Mouse (Mus musculus) neural tube, embryonic 14.5 days (tissue): ENCODE results near the gene Mfsd6l. TPM values are rescaled to one million over a fixed set of nuclear protein-coding genes. Genes with fewer than 3 reads are reported as not detected.

ENCODE experiments used
- ATAC-seq: fragments of 200-750 bp; cut with Nextera tagmentation; 2 replicates; pipeline ENCODE4 v1.8.0; 2017; ENCODE audit warnings: low read depth, mild to moderate bottlenecking, moderate TSS enrichment, moderate library complexity
- H3K27ac ChIP-seq: fragments of 300-500 bp; sonication (generic); 2 replicates; pipeline ENCODE4 v1.5.1; 2014; ENCODE audit warnings: low read depth, mild to moderate bottlenecking, control low read depth, low read length, moderate library complexity, mixed read lengths
- H3K27me3 ChIP-seq: fragments of 300-500 bp; sonication (generic); 2 replicates; pipeline ENCODE4 v1.6.1; 2014; ENCODE audit warnings: low read length; ENCODE audit not compliant: control insufficient read depth, insufficient read depth
- H3K36me3 ChIP-seq: fragments of 300-500 bp; sonication (generic); 2 replicates; pipeline ENCODE4 v1.6.1; 2014; ENCODE audit warnings: low read length, mixed read lengths; ENCODE audit not compliant: control insufficient read depth, insufficient read depth
- H3K4me1 ChIP-seq: fragments of 300-500 bp; sonication (generic); 2 replicates; pipeline ENCODE4 v1.6.1; 2014; ENCODE audit warnings: low read length; ENCODE audit not compliant: control insufficient read depth, insufficient read depth
- H3K4me2 ChIP-seq: fragments of 300-500 bp; sonication (generic); 2 replicates; pipeline ENCODE4 v1.6.1; 2014; ENCODE audit warnings: mild to moderate bottlenecking, low read depth, low read length, control low read depth
- H3K4me3 ChIP-seq: fragments of 300-500 bp; sonication (generic); 2 replicates; pipeline ENCODE4 v1.5.1; 2014; ENCODE audit warnings: low read depth, low read length, control low read depth, mixed read lengths
- H3K9ac ChIP-seq: fragments of 300-500 bp; sonication (generic); replicated peaks from 2 replicates; pipeline ENCODE4 v1.6.1; 2014; ENCODE audit warnings: low read depth, mild to moderate bottlenecking, control low read depth, low read length, mixed read lengths
- H3K9me3 ChIP-seq: fragments of 300-500 bp; sonication (generic); 2 replicates; pipeline ENCODE4 v1.6.1; 2016; ENCODE audit warnings: low read length; ENCODE audit not compliant: control insufficient read depth
- WGBS: fragments of 180-500 bp; shearing (Covaris S2); extraction: QIAGEN DNeasy Blood & Tissue Kit; methylation state at CpG from one replicate; pipeline ENCODE4 v1.1.7; 2014; 5-methylcytosine and 5-hydroxymethylcytosine counted together
- polyA plus RNA-seq: library from polyadenylated mRNA; unstranded; fragments of >200 nt; fragmentation: Nextera tagmentation; extraction: Ambion mirVana; gene quantifications from 2 replicates; pipeline ENCODE4 v1.2.1, GENCODE M21; 2014

Mfsd6l gene
- polyA plus RNA-seq, result not detected in 2 replicates

DNA sequence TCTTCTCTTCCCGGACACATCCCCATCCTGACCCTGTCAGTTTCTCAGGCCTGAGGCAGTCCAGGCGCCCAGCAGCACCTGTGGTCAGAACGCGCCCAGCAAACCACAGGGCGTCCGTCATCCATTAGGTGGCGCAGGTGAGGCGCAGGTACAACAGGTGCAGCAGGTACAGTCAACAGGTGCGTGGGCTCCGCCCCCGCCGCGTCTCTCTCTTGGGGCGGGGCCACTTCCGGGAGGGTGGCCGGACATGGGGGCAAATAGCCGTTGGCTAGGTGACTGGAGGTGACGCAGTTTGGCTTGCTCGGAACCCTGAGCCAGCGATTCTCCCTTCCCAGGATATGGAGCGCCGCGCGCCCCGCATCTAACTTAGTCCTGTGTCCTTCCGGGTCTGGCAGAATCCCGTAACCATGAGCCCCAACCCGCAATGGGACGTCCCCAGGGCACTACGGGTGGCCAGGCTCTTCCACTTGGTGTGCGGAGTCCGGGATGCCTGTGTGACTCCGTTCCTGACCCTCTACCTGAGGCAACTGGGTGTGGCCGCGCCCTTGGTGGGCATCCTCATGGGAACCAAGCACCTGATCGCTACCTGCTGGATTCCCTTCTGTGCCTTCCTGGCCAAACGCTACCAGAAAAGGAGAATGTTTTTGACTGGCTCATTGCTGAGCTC, at the start of gene Mfsd6l:
Mfsd6l (plus strand) TSS at position 269 of the 667 bp plus-strand sequence.
- 9% methylated on average over 37 of the region's 37 CpGs for WGBS
- Histone ChIP-seq H3K27ac (no peak within 1 kb of the TSS), H3K4me3 (no peak within 1 kb of the TSS), H3K4me2 (peak within 1 kb of the TSS; percentile 31), H3K27me3 (peaks cover 4% of the 10 kb centered on the region; the same call in 1 of the 2 replicates), H3K4me1 (peaks cover 4% of the 10 kb centered on the region; the same call in 1 of the 2 replicates), H3K9me3 (no peaks in the 10 kb centered on the region), H3K36me3 (no peaks in the 10 kb centered on the region), H3K9ac (no peak within 1 kb of the TSS)
- ATAC-seq, result no peak

DNA sequence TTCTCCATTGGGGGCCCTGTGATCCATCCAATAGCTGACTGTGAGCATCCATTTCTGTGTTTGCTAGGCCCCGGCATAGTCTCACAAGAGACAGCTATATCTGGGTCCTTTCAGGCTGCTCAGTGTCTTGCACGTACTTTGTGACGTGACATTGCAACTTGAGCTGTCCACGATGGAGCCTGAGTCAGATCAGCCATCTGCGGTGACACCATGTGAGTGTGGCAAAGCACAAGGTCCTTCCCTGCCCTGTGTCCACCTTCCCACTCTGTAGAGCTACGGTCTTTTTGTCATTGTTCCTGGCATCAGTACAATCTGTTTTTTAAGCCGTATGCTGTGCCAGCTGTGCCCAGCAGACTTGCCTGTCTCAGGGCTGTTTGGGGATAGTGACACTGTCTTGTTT, 48.7 kb upstream of the Mfsd6l start:
- ATAC-seq, result no peak
- Histone ChIP-seq H3K27me3 (no peaks in the 10 kb centered on the region), H3K27ac (no peak overlapping the region), H3K36me3 (no peaks in the 10 kb centered on the region), H3K9ac (no peak overlapping the region), H3K9me3 (no peaks in the 10 kb centered on the region), H3K4me1 (no peaks in the 10 kb centered on the region), H3K4me2 (no peak overlapping the region), H3K4me3 (no peak overlapping the region)
- 87% methylated on average over 7 of the region's 7 CpGs for WGBS

DNA sequence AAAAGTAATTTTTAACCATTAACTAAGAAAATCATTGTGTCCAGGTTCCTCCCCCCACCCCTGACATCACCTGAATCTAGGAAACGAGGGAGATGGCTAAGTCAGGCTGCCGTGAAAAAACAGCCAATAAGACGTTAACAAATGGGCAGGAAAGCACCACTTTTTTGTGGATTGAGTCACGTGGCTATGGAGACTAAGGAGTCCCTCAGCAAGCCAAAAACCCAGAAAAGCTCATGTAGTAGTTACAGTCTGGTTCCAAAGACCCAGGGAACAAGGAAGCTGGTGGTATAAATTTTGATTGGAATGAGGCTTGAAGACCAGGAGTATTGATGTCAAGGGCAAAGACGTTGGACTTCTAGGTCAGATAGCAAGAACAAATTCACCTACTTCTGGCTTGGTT, 47.4 kb upstream of the Mfsd6l start:
- no peak for ATAC-seq
- H3K4me2 ChIP-seq, result no peak overlapping the region

DNA sequence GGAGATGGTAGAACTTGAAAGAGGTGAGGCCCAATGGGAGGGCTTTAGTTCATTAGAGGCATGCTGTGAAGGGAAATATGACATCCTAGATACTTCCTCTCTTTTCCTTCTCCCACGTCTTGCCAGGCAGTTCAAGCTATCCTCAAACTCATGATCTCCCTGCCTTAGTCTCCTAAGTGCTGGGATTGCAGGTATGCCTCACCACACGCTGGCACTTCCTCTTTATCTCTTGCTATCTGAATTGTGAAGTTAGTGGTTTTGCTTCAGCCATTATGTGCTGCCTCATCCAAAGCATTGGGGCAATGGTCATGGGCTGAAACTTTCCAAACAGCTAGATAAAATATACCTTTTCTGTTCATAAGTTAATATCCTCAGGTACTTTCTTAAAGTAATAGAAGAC, 46.8 kb upstream of the Mfsd6l start:
- H3K4me1 ChIP-seq, result no peaks in the 10 kb centered on the region
- H3K4me3 ChIP-seq, result no peak overlapping the region
- no peak overlapping the region for H3K4me2 ChIP-seq
- H3K36me3 ChIP-seq, result no peaks in the 10 kb centered on the region
- H3K9me3 ChIP-seq, result no peaks in the 10 kb centered on the region
- H3K9ac ChIP-seq, result no peak overlapping the region
- ATAC-seq, result no peak
- no peak overlapping the region for H3K27ac ChIP-seq
- WGBS, result 60% methylated on average over 2 of the region's 2 CpGs
- H3K27me3 ChIP-seq, result no peaks in the 10 kb centered on the region

More for the DNA sequence above, 47.4 kb upstream of the Mfsd6l start:
- H3K4me1 ChIP-seq, result no peaks in the 10 kb centered on the region
- no peak overlapping the region for H3K9ac ChIP-seq
- no peaks in the 10 kb centered on the region for H3K9me3 ChIP-seq
- H3K4me3 ChIP-seq, result no peak overlapping the region
- no peak overlapping the region for H3K27ac ChIP-seq
- 77% methylated on average over 5 of the region's 5 CpGs for WGBS
- H3K27me3 ChIP-seq, result no peaks in the 10 kb centered on the region
- no peaks in the 10 kb centered on the region for H3K36me3 ChIP-seq

DNA sequence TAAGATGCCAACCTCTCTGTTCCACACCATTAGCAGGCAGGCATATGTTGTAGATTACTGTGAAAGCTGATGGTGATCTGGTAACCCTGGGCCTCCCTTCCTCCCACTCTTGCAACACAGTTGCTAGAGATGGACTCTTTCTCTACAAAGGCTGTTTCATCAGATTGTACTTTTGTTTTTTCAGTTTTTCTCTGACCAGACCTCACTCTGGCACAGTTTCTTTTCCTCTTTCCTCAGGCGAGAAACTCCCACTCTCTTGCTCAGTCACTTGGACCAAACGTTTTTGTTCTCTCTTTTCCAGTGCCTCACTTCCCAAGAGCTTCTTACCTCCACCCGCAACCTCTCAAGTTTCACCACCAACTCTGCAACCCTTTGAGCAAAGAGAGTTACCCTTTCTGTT, 42.0 kb upstream of the Mfsd6l start:
- H3K9ac ChIP-seq, result no peak overlapping the region
- H3K27ac ChIP-seq, result no peak overlapping the region
- 46% methylated on average over 3 of the region's 3 CpGs for WGBS
- ATAC-seq, result no peak
- no peaks in the 10 kb centered on the region for H3K9me3 ChIP-seq
- no peaks in the 10 kb centered on the region for H3K27me3 ChIP-seq
- no peak overlapping the region for H3K4me3 ChIP-seq
- H3K4me2 ChIP-seq, result no peak overlapping the region
- no peaks in the 10 kb centered on the region for H3K4me1 ChIP-seq
- no peaks in the 10 kb centered on the region for H3K36me3 ChIP-seq

DNA sequence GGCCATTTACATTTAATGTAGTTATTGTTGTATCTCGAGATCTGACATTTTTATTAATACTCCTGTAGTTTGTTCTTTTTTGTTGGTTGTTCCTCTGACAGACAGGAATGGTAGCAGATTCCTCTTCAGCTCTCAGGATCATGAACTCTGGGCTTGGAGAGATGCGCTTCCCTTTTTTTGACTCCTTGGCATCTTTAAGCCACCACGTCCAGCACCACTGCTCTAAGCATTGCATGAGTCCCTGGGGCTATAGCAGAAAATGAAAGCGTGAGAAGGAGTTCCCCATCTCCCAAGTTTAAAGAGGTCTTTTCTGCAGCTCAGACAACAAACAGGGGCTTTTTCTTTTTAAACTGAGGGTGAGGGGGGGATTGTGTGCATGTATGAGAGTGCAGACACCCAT, 36.6 kb upstream of the Mfsd6l start:
- 97% methylated on average over 4 of the region's 4 CpGs for WGBS

DNA sequence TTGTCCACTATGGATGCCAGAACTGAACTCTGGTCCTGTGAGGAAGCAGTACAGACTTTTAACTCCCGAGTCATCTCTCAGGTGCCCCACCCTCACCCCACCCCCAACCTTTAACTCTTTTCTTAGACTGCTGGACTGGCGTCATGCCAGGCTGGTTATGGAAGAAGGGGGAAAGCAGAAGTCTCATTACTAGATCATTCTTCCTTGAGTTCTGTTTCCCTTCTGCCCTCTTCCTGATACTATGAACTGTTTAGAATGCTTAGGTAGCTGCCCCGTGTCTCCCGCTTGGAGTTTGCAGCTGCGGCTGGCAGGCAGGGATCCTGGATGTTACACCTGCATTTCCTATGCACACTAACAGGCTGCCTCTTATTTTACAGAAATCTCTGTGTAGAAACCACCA, 36.2 kb upstream of the Mfsd6l start:
- 94% methylated on average over 5 of the region's 5 CpGs for WGBS
- H3K4me1 ChIP-seq, result no peaks in the 10 kb centered on the region

More for the DNA sequence above, 36.6 kb upstream of the Mfsd6l start:
- Histone ChIP-seq H3K4me2 (no peak overlapping the region), H3K36me3 (no peaks in the 10 kb centered on the region), H3K4me1 (no peaks in the 10 kb centered on the region), H3K9me3 (no peaks in the 10 kb centered on the region), H3K4me3 (no peak overlapping the region), H3K9ac (no peak overlapping the region), H3K27me3 (no peaks in the 10 kb centered on the region), H3K27ac (no peak overlapping the region)
- no peak for ATAC-seq

DNA sequence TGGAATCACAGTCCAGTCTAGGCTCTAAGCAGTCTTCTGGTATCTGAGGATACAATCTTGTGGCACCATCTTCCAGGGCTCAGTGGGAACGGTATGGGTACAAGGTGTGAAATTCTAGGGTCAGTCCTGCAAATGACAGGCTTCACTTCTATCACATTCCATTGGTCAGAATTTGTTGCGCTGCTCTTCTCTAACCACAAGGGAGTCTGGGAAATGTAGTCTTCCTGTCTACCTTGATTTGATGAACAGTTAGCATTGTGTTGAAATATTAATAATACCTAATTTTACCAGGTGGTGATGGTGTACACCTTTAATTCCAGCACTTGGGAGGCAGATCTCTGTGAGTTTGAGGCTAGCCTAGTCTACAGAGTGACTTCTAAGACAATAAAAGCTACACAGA, 35.5 kb upstream of the Mfsd6l start:
- WGBS, result 91% methylated on average over 2 of the region's 2 CpGs
- H3K36me3 ChIP-seq, result no peaks in the 10 kb centered on the region
- H3K9me3 ChIP-seq, result no peaks in the 10 kb centered on the region
- H3K9ac ChIP-seq, result no peak overlapping the region
- no peaks in the 10 kb centered on the region for H3K27me3 ChIP-seq
- no peak overlapping the region for H3K27ac ChIP-seq
- no peaks in the 10 kb centered on the region for H3K4me1 ChIP-seq
- H3K4me2 ChIP-seq, result no peak overlapping the region
- H3K4me3 ChIP-seq, result no peak overlapping the region
- ATAC-seq, result no peak

More for the DNA sequence above, 36.2 kb upstream of the Mfsd6l start:
- Histone ChIP-seq H3K36me3 (no peaks in the 10 kb centered on the region), H3K9ac (no peak overlapping the region), H3K27me3 (no peaks in the 10 kb centered on the region), H3K4me2 (no peak overlapping the region), H3K9me3 (no peaks in the 10 kb centered on the region), H3K4me3 (no peak overlapping the region), H3K27ac (no peak overlapping the region)
- no peak for ATAC-seq

DNA sequence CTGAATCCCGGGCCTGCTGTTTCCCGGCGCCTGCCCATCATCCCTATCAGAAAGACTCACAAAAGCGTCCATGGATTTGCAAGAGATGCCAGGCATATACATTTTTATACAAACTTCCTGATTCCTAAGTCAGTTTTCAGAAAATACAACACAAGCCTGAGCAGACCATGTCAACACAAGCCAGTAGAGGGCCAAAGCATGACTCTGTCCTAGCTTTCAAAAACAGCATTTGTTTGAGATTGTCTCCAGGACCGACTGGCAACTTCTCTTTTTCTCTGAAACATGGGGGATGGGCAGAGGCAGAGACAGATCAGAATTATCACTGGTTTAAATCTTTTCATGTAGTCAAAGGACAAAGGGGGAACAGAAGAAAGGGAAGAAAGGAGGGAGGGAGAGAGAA, 34.6 kb upstream of the Mfsd6l start:
- Histone ChIP-seq H3K9ac (no peak overlapping the region), H3K36me3 (no peaks in the 10 kb centered on the region), H3K4me3 (no peak overlapping the region), H3K9me3 (no peaks in the 10 kb centered on the region), H3K27me3 (no peaks in the 10 kb centered on the region), H3K4me1 (no peaks in the 10 kb centered on the region), H3K4me2 (no peak overlapping the region), H3K27ac (no peak overlapping the region)
- 78% methylated on average over 5 of the region's 5 CpGs for WGBS
- no peak for ATAC-seq
